Mouse (Mus musculus) neural tube, embryonic 15.5 days (tissue): ENCODE measurements at regions not wholly inside any gene's neighbourhood (a gene's known extent, or its start where the extent isn't known, plus 50 kb on each side); places are given as distances from the start of the nearest gene placed in this dataset.

Experiments
- ATAC-seq: fragments of 200-750 bp; cut with Nextera tagmentation; 2 replicates; pipeline ENCODE4 v1.8.0; 2017; ENCODE audit warnings: mild to moderate bottlenecking, moderate TSS enrichment, moderate library complexity; ENCODE audit not compliant: low FRiP score
- H3K27ac ChIP-seq: fragments of 300-500 bp; sonication (generic); replicated peaks from 2 replicates; pipeline ENCODE4 v1.5.1; 2015; ENCODE audit warnings: mild to moderate bottlenecking, inconsistent platforms
- H3K27me3 ChIP-seq: fragments of 300-500 bp; sonication (generic); replicated peaks from 2 replicates; pipeline ENCODE4 v1.6.1; 2015; ENCODE audit warnings: inconsistent platforms
- H3K36me3 ChIP-seq: fragments of 300-500 bp; sonication (generic); 2 replicates; pipeline ENCODE4 v1.6.1; 2015; ENCODE audit warnings: inconsistent platforms
- H3K4me1 ChIP-seq: fragments of 300-500 bp; sonication (generic); 2 replicates; pipeline ENCODE4 v1.6.1; 2015; ENCODE audit warnings: inconsistent platforms
- H3K4me2 ChIP-seq: fragments of 300-500 bp; sonication (generic); 2 replicates; pipeline ENCODE4 v1.6.1; 2015; ENCODE audit warnings: inconsistent platforms, mild to moderate bottlenecking, moderate library complexity
- H3K4me3 ChIP-seq: fragments of 300-500 bp; sonication (generic); replicated peaks from 2 replicates; pipeline ENCODE4 v1.5.1; 2015; ENCODE audit warnings: mild to moderate bottlenecking, inconsistent platforms
- H3K9ac ChIP-seq: fragments of 300-500 bp; sonication (generic); replicated peaks from 2 replicates; pipeline ENCODE4 v1.6.1; 2015; ENCODE audit warnings: mild to moderate bottlenecking, inconsistent platforms
- H3K9me3 ChIP-seq: fragments of 300-500 bp; sonication (generic); replicated peaks from 2 replicates; pipeline ENCODE4 v1.6.1; 2016; ENCODE audit warnings: inconsistent platforms
- WGBS: fragments of 180-500 bp; shearing (Covaris S2); methylation state at CpG from one replicate; pipeline ENCODE4 v1.1.7; 2015; ENCODE audit warnings: mixed read lengths; 5-methylcytosine and 5-hydroxymethylcytosine counted together

DNA sequence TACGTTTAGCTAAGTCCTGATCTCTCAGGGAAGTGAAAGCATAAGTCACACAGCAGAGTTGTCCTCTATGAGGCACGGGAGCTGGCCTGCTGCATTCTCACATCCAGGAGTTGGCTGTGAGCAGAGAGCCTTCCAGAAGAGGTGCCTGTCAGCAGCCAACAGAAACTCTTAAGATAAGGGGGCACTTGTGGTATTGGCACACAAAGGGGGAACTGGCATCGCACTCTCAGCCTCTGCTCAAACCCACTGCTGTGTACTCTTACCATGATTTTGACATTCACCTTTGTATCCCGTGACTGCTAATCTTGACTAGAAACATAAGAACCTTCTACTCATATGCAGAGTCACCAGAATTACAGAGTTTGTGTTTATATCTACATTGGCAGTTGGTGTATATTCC lies 56.9 kb upstream of the Gm6993 start:
- Histone ChIP-seq H3K27me3 (no peaks in the 10 kb centered on the region), H3K27ac (no peak overlapping the region), H3K9ac (no peak overlapping the region), H3K36me3 (no peaks in the 10 kb centered on the region), H3K4me3 (no peak overlapping the region), H3K9me3 (no peaks in the 10 kb centered on the region), H3K4me2 (no peak overlapping the region), H3K4me1 (no peaks in the 10 kb centered on the region)
- WGBS = 86% methylated on average over 4 of the region's 4 CpGs
- ATAC-seq = no peak

DNA sequence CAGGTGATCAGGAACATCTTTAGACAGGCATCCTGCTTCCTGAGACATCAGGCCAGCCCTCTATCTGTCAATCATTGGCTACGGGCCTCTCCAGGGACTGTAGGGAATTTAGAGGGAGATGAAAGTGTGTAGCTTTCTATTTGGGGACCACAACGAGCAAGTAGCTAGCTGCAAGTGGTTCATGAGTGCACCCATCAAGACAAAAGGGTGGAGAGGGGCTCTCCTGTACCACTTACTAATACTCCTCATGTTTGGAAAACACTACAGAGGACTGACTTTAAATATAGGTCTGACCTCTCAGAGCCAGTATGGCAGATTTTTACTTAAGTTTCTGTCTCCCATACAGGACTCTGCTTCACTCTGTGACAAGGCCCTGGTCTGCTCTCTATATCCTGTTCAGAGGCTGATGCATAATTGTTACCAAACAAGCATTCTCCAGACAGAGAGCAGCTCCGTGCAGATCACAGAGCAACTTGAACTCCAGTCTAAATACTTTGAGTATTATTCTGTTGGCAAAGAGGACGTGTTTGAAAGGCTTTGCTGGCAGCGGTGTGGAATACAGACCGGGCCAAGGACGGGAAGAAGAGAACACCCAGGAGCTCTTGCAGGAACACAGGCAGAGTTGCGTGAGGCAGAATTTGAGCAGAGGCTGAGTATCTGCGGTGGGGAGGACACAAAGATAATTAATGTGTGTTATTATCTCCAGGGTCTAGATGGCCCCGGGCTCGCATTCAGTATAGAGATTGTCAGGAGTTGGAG lies 56.2 kb upstream of the Gm6993 start:
- no peaks in the 10 kb centered on the region for H3K9me3 ChIP-seq
- no peak overlapping the region for H3K9ac ChIP-seq
- H3K4me1 ChIP-seq = no peaks in the 10 kb centered on the region
- H3K36me3 ChIP-seq = no peaks in the 10 kb centered on the region
- no peak overlapping the region for H3K4me2 ChIP-seq
- WGBS = 60% methylated on average over 11 of the region's 11 CpGs
- H3K27ac ChIP-seq = no peak overlapping the region
- H3K27me3 ChIP-seq = no peaks in the 10 kb centered on the region
- ATAC-seq = no peak
- H3K4me3 ChIP-seq = no peak overlapping the region

DNA sequence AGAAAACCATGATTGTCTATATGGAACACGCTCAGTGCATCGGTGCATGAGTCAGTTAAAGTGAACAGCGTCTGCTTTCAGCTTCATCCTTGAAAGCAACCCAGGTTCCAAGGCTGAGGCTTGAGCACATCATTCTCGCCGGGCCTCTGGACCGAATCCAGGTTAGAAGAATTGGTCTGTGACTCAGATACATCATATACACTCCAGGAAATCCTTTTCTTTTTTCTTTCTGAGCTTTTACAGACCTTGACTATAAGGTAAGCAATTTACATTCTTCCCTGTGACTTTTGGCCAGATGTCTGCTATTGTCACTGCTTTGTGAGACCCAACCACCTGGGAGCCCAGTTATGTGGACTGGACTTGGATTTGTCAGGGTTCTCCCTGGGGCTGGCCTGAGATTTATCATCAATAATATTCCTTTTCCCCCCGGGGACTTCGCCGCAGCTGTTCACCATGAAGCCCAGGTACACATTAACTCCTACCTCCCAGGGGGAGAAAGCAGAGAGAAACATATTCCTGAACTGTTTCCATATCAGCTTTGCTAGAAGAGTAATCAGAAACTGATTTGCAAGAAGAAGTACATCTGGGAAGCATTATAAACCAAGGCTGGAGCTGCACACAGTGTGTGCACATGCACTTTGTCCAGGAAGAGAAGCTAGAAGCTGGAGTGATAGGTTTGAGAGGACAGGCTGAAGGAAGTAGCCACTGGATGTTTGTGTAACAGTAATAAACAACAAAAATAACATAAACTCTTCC lies 55.2 kb upstream of the Gm6993 start:
- no peaks in the 10 kb centered on the region for H3K36me3 ChIP-seq
- H3K9ac ChIP-seq = no peak overlapping the region
- no peaks in the 10 kb centered on the region for H3K4me1 ChIP-seq
- no peak for ATAC-seq
- no peak overlapping the region for H3K27ac ChIP-seq
- no peak overlapping the region for H3K4me3 ChIP-seq
- no peak overlapping the region for H3K4me2 ChIP-seq
- H3K9me3 ChIP-seq = no peaks in the 10 kb centered on the region
- H3K27me3 ChIP-seq = no peaks in the 10 kb centered on the region
- WGBS = 73% methylated on average over 9 of the region's 9 CpGs

DNA sequence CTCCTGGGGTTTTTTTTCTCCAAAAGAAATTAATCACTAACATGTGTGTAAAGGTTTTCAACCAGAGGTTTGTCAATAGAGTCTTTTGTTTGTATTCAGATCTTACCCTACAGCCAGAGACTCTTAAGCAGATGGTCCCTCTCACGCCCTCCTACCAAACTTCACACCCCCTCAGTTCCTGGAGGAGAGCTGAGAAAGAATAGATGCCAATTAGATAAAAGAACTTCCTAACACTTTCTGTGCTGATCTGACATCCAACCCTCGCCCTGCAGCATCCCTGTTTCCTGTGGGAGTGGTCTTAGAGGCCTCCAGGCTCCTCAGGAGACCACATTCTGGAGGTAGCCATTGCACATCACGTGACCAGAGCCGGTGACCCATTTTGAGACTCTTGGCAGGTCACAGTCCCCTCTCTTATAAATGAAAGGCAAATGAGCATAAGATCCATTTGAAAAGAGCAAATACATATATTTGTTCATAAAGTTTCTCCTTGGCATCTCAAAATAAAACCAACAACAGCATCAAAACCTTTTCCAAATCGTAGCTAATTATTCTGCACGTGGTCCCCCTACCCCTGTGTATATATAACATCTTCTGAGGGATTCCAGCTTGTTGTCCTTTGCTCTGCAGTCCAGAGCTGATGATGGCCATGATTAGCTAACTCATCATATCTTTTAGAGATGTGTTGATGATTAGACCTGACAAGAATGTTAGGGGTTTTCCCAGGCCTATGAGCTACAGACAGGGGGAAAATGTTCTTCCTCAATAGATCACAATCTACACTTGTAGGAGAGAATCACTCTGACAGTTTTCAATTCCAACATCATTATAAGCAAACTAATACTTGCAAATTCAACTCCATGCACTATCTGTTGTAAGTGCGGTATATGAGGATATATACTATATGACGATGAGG lies 54.4 kb upstream of the Gm6993 start:
- Histone ChIP-seq H3K9me3 (no peaks in the 10 kb centered on the region), H3K9ac (no peak overlapping the region), H3K4me3 (no peak overlapping the region), H3K4me1 (peaks cover 2% of the 10 kb centered on the region), H3K36me3 (no peaks in the 10 kb centered on the region), H3K27ac (no peak overlapping the region), H3K27me3 (no peaks in the 10 kb centered on the region), H3K4me2 (no peak overlapping the region)
- no peak for ATAC-seq
- WGBS = 82% methylated on average over 8 of the region's 8 CpGs

DNA sequence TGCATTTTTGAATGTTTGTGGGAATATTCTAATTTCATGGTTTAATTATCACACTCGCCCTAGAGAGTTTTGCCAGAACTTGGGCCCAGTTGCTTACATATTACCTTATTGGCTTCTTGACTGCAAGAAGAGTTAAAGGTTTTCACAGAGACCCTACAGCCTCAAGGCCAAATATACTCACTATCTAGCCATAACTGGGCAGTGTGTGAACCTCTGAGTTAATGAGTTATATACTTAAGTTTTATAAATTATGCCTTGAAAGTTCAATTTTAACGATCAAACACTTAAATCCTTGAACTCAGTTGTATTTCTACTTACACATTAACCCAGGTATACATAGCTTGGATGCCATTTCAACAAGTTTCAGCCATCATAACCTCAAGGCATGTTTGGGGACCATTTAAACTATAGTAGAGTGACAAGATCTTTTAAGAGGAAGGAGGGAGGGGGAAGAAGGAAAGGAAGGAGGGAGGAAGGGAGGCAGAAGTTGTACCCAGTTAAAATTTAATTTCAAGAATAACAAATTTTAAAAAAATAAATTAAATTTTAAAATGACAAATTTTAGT lies 52.5 kb upstream of the Gm6993 start:
- Histone ChIP-seq H3K4me3 (no peak overlapping the region), H3K9ac (no peak overlapping the region), H3K9me3 (no peaks in the 10 kb centered on the region), H3K4me2 (no peak overlapping the region), H3K27me3 (no peaks in the 10 kb centered on the region), H3K4me1 (peaks cover 8% of the 10 kb centered on the region), H3K36me3 (no peaks in the 10 kb centered on the region), H3K27ac (no peak overlapping the region)
- 96% methylated on average over 2 of the region's 2 CpGs for WGBS
- no peak for ATAC-seq

DNA sequence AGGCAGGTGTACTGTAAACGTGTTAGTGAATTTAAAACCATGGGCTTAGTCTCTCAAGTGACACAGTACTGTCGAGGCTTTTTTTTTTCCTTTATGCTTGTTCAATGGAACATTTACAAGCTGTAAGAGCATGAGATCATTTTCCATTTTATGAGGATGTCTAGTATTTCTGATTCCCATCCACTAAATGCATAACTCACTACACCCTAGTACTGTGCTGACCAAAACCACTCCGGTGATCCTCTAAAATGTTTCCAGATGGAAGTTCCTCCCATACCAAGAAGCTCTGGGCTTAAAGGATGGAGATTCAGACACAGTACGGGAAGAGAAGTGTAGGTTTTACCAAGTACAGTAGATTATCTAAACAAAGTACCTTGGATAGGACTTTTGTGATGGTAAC lies 50.3 kb upstream of the Gm6993 start:
- Histone ChIP-seq H3K4me2 (no peak overlapping the region), H3K4me1 (peaks cover 8% of the 10 kb centered on the region), H3K9me3 (no peaks in the 10 kb centered on the region), H3K4me3 (no peak overlapping the region), H3K27ac (no peak overlapping the region), H3K9ac (no peak overlapping the region), H3K36me3 (no peaks in the 10 kb centered on the region), H3K27me3 (no peaks in the 10 kb centered on the region)
- WGBS = 91% methylated on average over 4 of the region's 4 CpGs
- ATAC-seq = no peak
